Mouse (Mus musculus) Patski (cell line): Measurements from ENCODE around the gene Tbata. TPM values are rescaled to one million over a fixed set of nuclear protein-coding genes. Genes with fewer than 3 reads are reported as not detected.

ENCODE experiments used
- ATAC-seq: fragments of 100-300 bp; one replicate; pipeline ENCODE4 v1.8.0; 2021
- CTCF ChIA-PET: fragments of 350-600 bp; sonication (Branson Sonifier 250); formaldehyde crosslinking; loops from one replicate; lab custom pipeline; 2022; ENCODE audit warnings: inconsistent platforms; lab: Charles Lee
- POLR2A ChIA-PET: fragments of 350-600 bp; sonication (Branson Sonifier 250); formaldehyde crosslinking; loops from one replicate; lab custom pipeline; 2022; ENCODE audit warnings: antibody characterized with exemption, inconsistent platforms; lab: Charles Lee
- DNase-seq: peaks from one replicate; pipeline ENCODE4 v3.0.0-alpha.2; 2011; ENCODE audit warnings: low read depth, low spot score
- H3K27me3 ChIP-seq: fragments of 371-371 bp; one replicate; pipeline ENCODE4 v1.5.1; 2021
- CTCF ChIP-seq: fragments of 100-300 bp; IDR thresholded peaks from one replicate; pipeline ENCODE4 v1.5.1; 2021
- in situ Hi-C: fragments of 300-500 bp; cut with MboI; formaldehyde crosslinking; loops from 3 replicates; pipeline ENCODE4 v1.11.1; 2018; ENCODE audit warnings: low pct_unique_long_range_greater_than_20kb, mixed read lengths
- polyA plus RNA-seq: library from polyadenylated mRNA; unstranded; gene quantifications from one replicate; pipeline ENCODE4 v1.2.3, GENCODE M21; 2021

The Tbata gene
- polyA plus RNA-seq, 1 experiment from 2014 or later, result not detected

GRCm38 (mm10) chr10:61201596-61202318 is 30.0 kb downstream of the Tbata start:
- ATAC-seq (no peak), DNase-seq (no peak)
- ChIA-PET POLR2A (no interaction called here), CTCF (no interaction called here)
- in situ Hi-C loops, result no loop called here
- peaks cover 3% of the 10 kb centered on the region for H3K27me3 ChIP-seq
- TF ChIP-seq CTCF, result no peak

GRCm38 (mm10) chr10:61203930-61204329 is 32.2 kb downstream of the Tbata start:
- CTCF ChIA-PET, result interaction anchor here (1.4 to 1.6 kb wide), 3 partner anchors 133 to 199 kb away, joined by 3 to 4 read pairs (median 3); no protein-coding TSS in a partner anchor
- POLR2A ChIA-PET, result interaction anchor here (0.7 kb wide), 1 partner anchor 17 kb away, joined by 3 read pairs; no protein-coding TSS in a partner anchor
- ATAC-seq (peak; percentile 19), DNase-seq (no peak)
- H3K27me3 ChIP-seq, result no peaks in the 10 kb centered on the region
- in situ Hi-C loops, result no loop called here
- TF ChIP-seq CTCF, result no peak

- DNase-seq, result no peak
- ChIA-PET POLR2A (no interaction called here), CTCF (interaction anchor here (1.1 kb wide), 1 partner anchor 9 kb away, joined by 5 read pairs; no protein-coding TSS in a partner anchor)
- no peak for TF ChIP-seq CTCF
- no peak for ATAC-seq
- in situ Hi-C loops, result no loop called here
- H3K27me3 ChIP-seq, result no peaks in the 10 kb centered on the region
Observed at GRCm38 (mm10) chr10:61208114-61208684, 36.4 kb downstream of the Tbata start.

- H3K27me3 ChIP-seq, result no peaks in the 10 kb centered on the region
- no peak for DNase-seq
- ChIA-PET CTCF (interaction anchor here (1.1 to 2.0 kb wide), 5 partner anchors 20 to 189 kb away, joined by 3 to 9 read pairs (median 4); no protein-coding TSS in a partner anchor), POLR2A (interaction anchor here (1.0 kb wide), 1 partner anchor 74 kb away, joined by 3 read pairs; no protein-coding TSS in a partner anchor)
- in situ Hi-C loops, result no loop called here
- no peak for ATAC-seq
- no peak for TF ChIP-seq CTCF
Observed at GRCm38 (mm10) chr10:61211105-61211504, 39.4 kb downstream of the Tbata start.

- CTCF ChIA-PET, result interaction anchor here (0.7 to 2.0 kb wide), 16 partner anchors 12 to 188 kb away, joined by 3 to 12 read pairs (median 3); no protein-coding TSS in a partner anchor
- DNase-seq (no peak), ATAC-seq (no peak)
- H3K27me3 ChIP-seq, result no peaks in the 10 kb centered on the region
- in situ Hi-C loops, result no loop called here
- peak; percentile 78 for TF ChIP-seq CTCF
- POLR2A ChIA-PET, result no interaction called here
Observed at GRCm38 (mm10) chr10:61211743-61212142, 40.0 kb downstream of the Tbata start.

GRCm38 (mm10) chr10:61212817-61213216 is 41.1 kb downstream of the Tbata start:
- in situ Hi-C loops, result no loop called here
- H3K27me3 ChIP-seq, result no peaks in the 10 kb centered on the region
- no peak for ATAC-seq
- POLR2A ChIA-PET, result no interaction called here
- DNase-seq, result no peak
- CTCF ChIA-PET, result interaction anchor here (1.0 to 2.0 kb wide), 7 partner anchors 13 to 187 kb away, joined by 3 to 12 read pairs (median 4); no protein-coding TSS in a partner anchor
- no peak for TF ChIP-seq CTCF

GRCm38 (mm10) chr10:61215658-61216057 is 43.9 kb downstream of the Tbata start:
- ATAC-seq, result no peak
- peak; percentile 61 for TF ChIP-seq CTCF
- no peak for DNase-seq
- POLR2A ChIA-PET, result interaction anchor here (1.2 kb wide), 1 partner anchor 119 kb away, joined by 3 read pairs; no protein-coding TSS in a partner anchor
- in situ Hi-C loops, result no loop called here
- no peaks in the 10 kb centered on the region for H3K27me3 ChIP-seq
- CTCF ChIA-PET, result interaction anchor here (0.8 to 1.6 kb wide), 4 partner anchors 9 to 119 kb away, joined by 3 to 6 read pairs (median 3); no protein-coding TSS in a partner anchor

GRCm38 (mm10) chr10:61216163-61216562 is 44.4 kb downstream of the Tbata start:
- no peaks in the 10 kb centered on the region for H3K27me3 ChIP-seq
- no peak for TF ChIP-seq CTCF
- no peak for ATAC-seq
- ChIA-PET CTCF (interaction anchor here (0.8 to 1.5 kb wide), 3 partner anchors 17 to 119 kb away, joined by 3 to 6 read pairs (median 3); no protein-coding TSS in a partner anchor), POLR2A (interaction anchor here (1.2 kb wide), 1 partner anchor 118 kb away, joined by 3 read pairs; no protein-coding TSS in a partner anchor)
- DNase-seq, result no peak
- in situ Hi-C loops, result no loop called here

- ATAC-seq (no peak), DNase-seq (no peak)
- in situ Hi-C loops, result no loop called here
- ChIA-PET POLR2A (no interaction called here), CTCF (no interaction called here)
- TF ChIP-seq CTCF, result no peak
- no peaks in the 10 kb centered on the region for H3K27me3 ChIP-seq
Observed at GRCm38 (mm10) chr10:61219318-61219717, 47.6 kb downstream of the Tbata start.

- ATAC-seq, result no peak
- in situ Hi-C loops, result no loop called here
- POLR2A ChIA-PET, result no interaction called here
- DNase-seq, result no peak
- TF ChIP-seq CTCF, result no peak
- no peaks in the 10 kb centered on the region for H3K27me3 ChIP-seq
- CTCF ChIA-PET, result no interaction called here
Observed at GRCm38 (mm10) chr10:61225694-61226093, 53.9 kb downstream of the Tbata start.
